Mouse (Mus musculus) B cell, adult 2 months (primary cell): ENCODE measurements around the gene Gpx4.

Experiments
- DNase-seq, 2 experiments: peaks; one replicate each; pipeline ENCODE4 v3.0.0; 2022

The Gpx4 gene

GRCm38 (mm10) chr10:80105926-80106325 is 59.0 kb downstream of the Gpx4 start:
- DNase-seq: no peak
